Mouse (Mus musculus) intestine, embryonic 14.5 days (tissue): Measurements from ENCODE around the gene Gm11444. TPM values are rescaled to one million over a fixed set of nuclear protein-coding genes. Genes with fewer than 3 reads are reported as not detected.

ENCODE experiments used
- ATAC-seq: fragments of 200-750 bp; cut with Nextera tagmentation; replicated peaks from 2 replicates; pipeline ENCODE4 v1.8.0; 2017; ENCODE audit warnings: low read depth, moderate number of reproducible peaks, moderate TSS enrichment, moderate library complexity; ENCODE audit not compliant: low FRiP score, low TSS enrichment
- DNase-seq: peaks from one replicate; pipeline ENCODE4 v3.0.0-alpha.2; 2018; ENCODE audit warnings: low spot score
- H3K27ac ChIP-seq: fragments of 300-500 bp; sonication (generic); 2 replicates; pipeline ENCODE4 v1.5.1; 2014; ENCODE audit warnings: low read depth, mild to moderate bottlenecking, control low read depth
- H3K27me3 ChIP-seq: fragments of 300-500 bp; sonication (generic); replicated peaks from 2 replicates; pipeline ENCODE4 v1.6.1; 2014; ENCODE audit warnings: low read length, control low read depth; ENCODE audit not compliant: control insufficient read depth, insufficient read depth
- H3K36me3 ChIP-seq: fragments of 300-500 bp; sonication (generic); 2 replicates; pipeline ENCODE4 v1.6.1; 2014; ENCODE audit warnings: low read length, control low read depth; ENCODE audit not compliant: control insufficient read depth, insufficient read depth
- H3K4me1 ChIP-seq: fragments of 300-500 bp; sonication (generic); replicated peaks from 2 replicates; pipeline ENCODE4 v1.6.1; 2014; ENCODE audit warnings: low read length, control low read depth, mixed read lengths; ENCODE audit not compliant: control insufficient read depth, insufficient read depth
- H3K4me2 ChIP-seq: fragments of 300-500 bp; sonication (generic); 2 replicates; pipeline ENCODE4 v1.6.1; 2014; ENCODE audit warnings: low read length
- H3K4me3 ChIP-seq: fragments of 300-500 bp; sonication (generic); 2 replicates; pipeline ENCODE4 v1.5.1; 2014; ENCODE audit warnings: low read depth, low read length, control low read depth, mixed read lengths
- H3K9ac ChIP-seq: fragments of 300-500 bp; sonication (generic); 2 replicates; pipeline ENCODE4 v1.6.1; 2014; ENCODE audit warnings: mild to moderate bottlenecking, low read length
- H3K9me3 ChIP-seq: fragments of 300-500 bp; sonication (generic); 2 replicates; pipeline ENCODE4 v1.6.1; 2016; ENCODE audit warnings: low read length, control low read depth; ENCODE audit not compliant: control insufficient read depth
- WGBS: fragments of 180-500 bp; shearing (Covaris S2); extraction: QIAGEN DNeasy Blood & Tissue Kit; methylation state at CpG from one replicate; pipeline ENCODE4 v1.1.7; 2014; 5-methylcytosine and 5-hydroxymethylcytosine counted together
- polyA plus RNA-seq: library from polyadenylated mRNA; unstranded; fragments of >200 nt; fragmentation: Nextera tagmentation; extraction: Ambion mirVana; gene quantifications from 2 replicates; pipeline ENCODE4 v1.2.1, GENCODE M21; 2014

Gm11444 gene
- polyA plus RNA-seq, result not detected in 2 replicates

DNA sequence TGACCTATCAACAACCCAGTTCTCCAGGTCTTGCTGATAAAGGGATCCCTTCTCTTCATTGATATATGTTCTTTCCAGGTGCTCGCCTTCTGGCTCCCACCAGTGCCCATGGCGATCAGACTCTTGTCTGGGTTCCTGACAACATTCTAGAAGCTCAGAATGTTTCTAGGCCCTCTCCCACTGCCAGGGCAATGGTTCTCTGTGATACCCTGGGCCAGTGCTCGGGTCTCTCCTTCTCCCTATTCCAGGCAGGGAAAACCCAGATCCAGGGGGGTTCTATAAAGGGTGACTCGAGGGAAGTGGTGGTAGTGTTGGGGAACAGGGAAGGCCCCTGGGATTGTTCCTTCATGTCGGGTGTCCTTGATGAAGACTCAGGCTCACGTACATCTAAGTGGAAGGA is at the start of gene Gm11444:
Gm11444 (minus strand) TSS at position 101 of the 400 bp plus-strand sequence.
- no peak within 1 kb of the TSS for H3K27ac ChIP-seq
- DNase-seq (peak; percentile 48), ATAC-seq (no peak)
- 80% methylated on average over 6 of the region's 6 CpGs for WGBS
- 0 out of 2 replicates have a peak within 1 kb of the TSS, but pooled peaks have one; percentile 51 for H3K4me2 ChIP-seq
- peaks cover 11% of the 10 kb centered on the region for H3K27me3 ChIP-seq
- H3K36me3 ChIP-seq, result no peaks in the 10 kb centered on the region
- H3K9ac ChIP-seq, result no peak within 1 kb of the TSS
- H3K4me1 ChIP-seq, result no peaks in the 10 kb centered on the region
- H3K9me3 ChIP-seq, result no peaks in the 10 kb centered on the region
- no peak within 1 kb of the TSS for H3K4me3 ChIP-seq

GRCm38 (mm10) chr11:85896335-85896985 is 46.3 kb upstream of the Gm11444 start:
- H3K36me3 ChIP-seq, result no peaks in the 10 kb centered on the region

DNA sequence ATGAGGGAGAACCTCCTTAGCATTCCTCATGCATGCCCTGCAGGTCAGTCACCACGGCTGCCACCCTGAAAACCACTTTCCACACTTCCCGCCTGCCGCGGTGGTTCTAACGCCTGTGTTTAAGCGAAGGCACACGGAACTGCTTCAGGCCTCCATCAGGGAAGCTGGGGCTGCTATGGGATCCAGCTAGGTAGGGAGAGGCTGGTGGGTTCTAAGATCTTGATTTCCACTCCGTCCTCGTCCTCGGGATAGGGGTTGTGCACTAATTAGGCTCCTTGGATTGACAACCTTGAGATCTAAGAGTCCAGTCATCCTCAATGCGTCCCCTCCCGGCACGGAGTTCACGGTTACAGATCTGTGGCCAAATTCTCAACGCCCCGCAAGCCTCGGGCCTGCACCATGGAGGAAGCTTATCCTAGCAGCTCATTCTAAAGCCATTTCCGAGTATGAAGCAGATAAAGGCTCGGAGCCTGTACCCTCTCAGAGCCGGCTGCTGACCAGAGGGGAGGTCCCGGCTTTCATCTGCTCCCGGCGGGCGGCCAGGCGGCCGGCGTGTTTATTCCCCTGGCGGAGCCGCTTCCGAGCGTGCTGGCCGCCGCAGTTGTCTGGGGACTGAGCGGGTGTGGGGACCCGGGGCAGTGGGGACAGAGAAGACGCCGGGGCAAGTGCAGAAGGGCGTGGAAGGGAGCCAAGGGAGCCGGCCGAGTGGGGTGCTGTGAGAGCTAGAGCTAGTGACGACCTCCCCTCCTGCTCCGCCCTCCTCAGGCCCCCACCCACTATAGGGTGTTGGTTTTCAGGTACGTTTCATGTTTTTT is 44.8 kb upstream of the Gm11444 start:
- H3K4me3 ChIP-seq, result peak overlapping the region; percentile 23
- DNase-seq (no peak), ATAC-seq (0 out of 2 replicates have a peak, but pooled peaks have one; percentile 7)
- peak overlapping the region; percentile 51 for H3K4me2 ChIP-seq
- H3K4me1 ChIP-seq, result peaks cover 4% of the 10 kb centered on the region
- peak overlapping the region; percentile 4; the same call in 1 of the 2 replicates for H3K9ac ChIP-seq
- 4% methylated on average over 41 of the region's 43 CpGs for WGBS
- H3K36me3 ChIP-seq, result no peaks in the 10 kb centered on the region
- H3K27ac ChIP-seq, result no peak overlapping the region
- peaks cover 95% of the 10 kb centered on the region for H3K27me3 ChIP-seq
- no peaks in the 10 kb centered on the region for H3K9me3 ChIP-seq

More at GRCm38 (mm10) chr11:85896335-85896985, 46.3 kb upstream of the Gm11444 start:
- H3K4me2 ChIP-seq, result no peak overlapping the region
- no peak overlapping the region for H3K4me3 ChIP-seq
- no peaks in the 10 kb centered on the region for H3K9me3 ChIP-seq
- peaks cover 4% of the 10 kb centered on the region for H3K4me1 ChIP-seq
- H3K27me3 ChIP-seq, result peaks cover 91% of the 10 kb centered on the region
- DNase-seq (no peak), ATAC-seq (no peak)
- no peak overlapping the region for H3K9ac ChIP-seq
- H3K27ac ChIP-seq, result no peak overlapping the region
- 47% methylated on average over 11 of the region's 13 CpGs for WGBS

DNA sequence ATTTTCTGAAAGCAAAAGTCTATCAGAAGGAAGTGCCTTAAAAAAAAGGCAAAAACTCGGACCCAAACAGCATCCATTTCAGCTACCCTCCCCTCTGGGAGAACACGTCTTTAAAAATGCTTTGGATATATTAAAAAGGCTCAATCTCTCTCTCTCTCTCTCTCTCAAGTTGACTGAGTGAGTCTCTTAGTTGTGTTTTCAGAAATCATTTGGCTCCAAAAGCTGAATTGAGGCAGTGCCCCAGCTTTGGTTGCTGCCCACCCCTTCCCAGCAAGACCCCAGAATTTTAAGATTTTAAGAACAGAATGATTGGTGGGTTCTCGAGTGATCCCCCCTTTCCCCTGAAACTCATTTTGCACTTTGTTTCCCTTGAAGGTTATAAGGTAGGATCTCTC is 44.0 kb upstream of the Gm11444 start:
- Histone ChIP-seq H3K9ac (no peak overlapping the region), H3K9me3 (no peaks in the 10 kb centered on the region), H3K36me3 (no peaks in the 10 kb centered on the region), H3K27me3 (peaks cover 99% of the 10 kb centered on the region), H3K4me2 (no peak overlapping the region), H3K4me3 (no peak overlapping the region), H3K4me1 (peaks cover 4% of the 10 kb centered on the region), H3K27ac (no peak overlapping the region)
- no peak for DNase-seq
- no peak for ATAC-seq
- WGBS, result 14% methylated on average over 3 of the region's 3 CpGs

DNA sequence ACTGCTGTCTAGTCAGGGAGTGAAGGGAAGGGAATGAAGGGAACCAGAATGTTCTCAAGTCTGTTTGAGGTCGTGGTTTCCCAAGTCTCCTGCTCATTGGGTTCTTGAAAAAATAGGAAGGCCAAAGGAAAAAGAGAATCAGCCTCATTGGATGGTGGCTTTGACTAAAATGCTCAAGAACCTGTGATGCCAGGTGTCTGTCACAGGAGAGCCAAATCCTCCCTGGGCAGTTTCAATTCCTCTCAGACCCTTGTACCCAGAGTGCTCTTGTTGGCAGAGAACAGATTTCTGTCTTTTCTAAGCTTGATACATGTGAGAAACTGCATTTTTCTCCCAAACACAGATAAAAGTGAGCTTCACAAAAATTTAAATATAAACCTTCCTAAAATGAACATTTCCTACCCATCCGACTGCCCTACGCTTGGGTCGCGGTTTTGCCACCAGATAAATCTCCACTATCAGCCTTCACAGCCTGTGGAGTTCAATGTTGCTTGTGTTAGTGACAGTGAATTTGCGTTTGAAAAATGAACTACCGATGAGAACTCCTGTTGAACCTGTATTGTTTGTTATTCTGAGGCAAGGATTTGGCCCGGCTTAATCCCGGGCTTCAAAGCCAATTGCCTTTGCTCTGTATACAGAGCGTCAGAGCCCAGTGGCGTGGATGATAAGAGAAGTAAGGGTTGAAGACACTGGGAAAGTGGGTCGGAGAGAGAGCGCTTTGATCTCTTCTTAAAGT is 43.4 kb upstream of the Gm11444 start:
- Histone ChIP-seq H3K4me1 (peaks cover 4% of the 10 kb centered on the region), H3K27ac (no peak overlapping the region), H3K9me3 (no peaks in the 10 kb centered on the region), H3K4me3 (no peak overlapping the region), H3K4me2 (no peak overlapping the region), H3K27me3 (peaks cover 100% of the 10 kb centered on the region), H3K9ac (no peak overlapping the region), H3K36me3 (no peaks in the 10 kb centered on the region)
- DNase-seq, result no peak
- ATAC-seq, result no peak
- WGBS, result 4% methylated on average over 13 of the region's 13 CpGs

- no peaks in the 10 kb centered on the region for H3K9me3 ChIP-seq
- ATAC-seq, result no peak
- no peak for DNase-seq
- 7% methylated on average over 6 of the region's 6 CpGs for WGBS
- H3K27me3 ChIP-seq, result peaks cover 100% of the 10 kb centered on the region
- no peak overlapping the region for H3K9ac ChIP-seq
- no peak overlapping the region for H3K27ac ChIP-seq
- no peak overlapping the region for H3K4me2 ChIP-seq
- peaks cover 9% of the 10 kb centered on the region for H3K4me1 ChIP-seq
- H3K4me3 ChIP-seq, result no peak overlapping the region
- H3K36me3 ChIP-seq, result no peaks in the 10 kb centered on the region
Observed at GRCm38 (mm10) chr11:85892771-85893170, 42.6 kb upstream of the Gm11444 start.

- Histone ChIP-seq H3K36me3 (no peaks in the 10 kb centered on the region), H3K27me3 (peaks cover 99% of the 10 kb centered on the region), H3K4me3 (no peak overlapping the region), H3K4me2 (no peak overlapping the region), H3K9me3 (no peaks in the 10 kb centered on the region), H3K4me1 (peaks cover 9% of the 10 kb centered on the region), H3K9ac (no peak overlapping the region), H3K27ac (no peak overlapping the region)
- DNase-seq, result no peak
- 11% methylated on average over 2 of the region's 2 CpGs for WGBS
- no peak for ATAC-seq
Observed at GRCm38 (mm10) chr11:85891692-85892040, 41.5 kb upstream of the Gm11444 start.

GRCm38 (mm10) chr11:85891010-85891691 is 41.0 kb upstream of the Gm11444 start:
- H3K9ac ChIP-seq, result no peak overlapping the region
- no peak for ATAC-seq
- no peak overlapping the region for H3K4me3 ChIP-seq
- no peak overlapping the region for H3K27ac ChIP-seq
- H3K4me1 ChIP-seq, result peaks cover 9% of the 10 kb centered on the region
- H3K4me2 ChIP-seq, result no peak overlapping the region
- 3% methylated on average over 12 of the region's 13 CpGs for WGBS
- H3K9me3 ChIP-seq, result no peaks in the 10 kb centered on the region
- H3K36me3 ChIP-seq, result no peaks in the 10 kb centered on the region
- no peak for DNase-seq
- peaks cover 99% of the 10 kb centered on the region for H3K27me3 ChIP-seq
